Mouse (Mus musculus): ENCODE data around the gene Card10.

The Card10 gene

DNA sequence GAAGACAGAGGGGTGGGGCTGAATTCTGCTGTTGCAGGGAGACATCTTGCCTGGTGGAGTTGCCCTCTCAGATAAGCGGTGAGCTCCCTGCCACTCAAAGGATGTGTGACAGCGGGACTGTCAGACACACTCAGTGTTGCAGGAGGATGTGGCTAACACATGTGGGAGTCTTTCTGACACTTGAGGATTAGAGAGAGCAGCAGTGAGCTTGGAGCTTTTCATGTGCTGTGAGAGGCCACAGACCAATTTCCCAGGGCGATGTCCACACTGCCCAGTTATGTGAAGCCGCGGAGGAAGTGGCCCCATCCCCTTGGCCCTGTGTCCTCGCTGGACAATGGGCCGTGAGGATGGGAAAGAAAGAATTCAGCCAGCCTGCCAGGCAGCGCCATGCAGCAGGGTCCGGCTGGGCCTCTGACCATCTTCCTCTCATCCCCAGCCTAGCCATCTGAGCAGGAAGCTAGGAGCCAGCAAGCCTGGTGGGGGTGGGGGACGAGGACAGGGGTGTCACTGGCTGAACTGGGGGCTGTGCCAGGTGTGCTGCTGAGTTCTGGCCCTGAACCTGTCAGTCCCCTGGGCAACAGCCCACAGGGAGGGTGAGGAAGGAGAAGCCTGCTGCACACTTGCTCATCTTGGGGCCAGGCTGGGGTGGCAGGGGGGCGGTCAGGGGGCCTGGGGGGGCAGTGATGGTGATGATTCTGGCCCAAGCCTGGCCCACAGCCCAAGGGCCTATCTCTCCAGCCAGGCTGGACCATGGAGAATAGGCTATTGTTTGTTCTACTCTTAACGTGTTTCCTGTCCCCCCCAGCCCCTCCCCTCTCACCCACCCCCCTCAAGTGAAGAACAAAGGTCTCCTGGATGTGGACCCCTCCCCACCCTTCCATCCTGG, 32.6 kb upstream of the Card10 start:
- CTCF ChIA-PET: interaction anchor here (0.6 kb wide), 1 partner anchor 118 kb away, joined by 3 read pairs; no protein-coding TSS in a partner anchor

DNA sequence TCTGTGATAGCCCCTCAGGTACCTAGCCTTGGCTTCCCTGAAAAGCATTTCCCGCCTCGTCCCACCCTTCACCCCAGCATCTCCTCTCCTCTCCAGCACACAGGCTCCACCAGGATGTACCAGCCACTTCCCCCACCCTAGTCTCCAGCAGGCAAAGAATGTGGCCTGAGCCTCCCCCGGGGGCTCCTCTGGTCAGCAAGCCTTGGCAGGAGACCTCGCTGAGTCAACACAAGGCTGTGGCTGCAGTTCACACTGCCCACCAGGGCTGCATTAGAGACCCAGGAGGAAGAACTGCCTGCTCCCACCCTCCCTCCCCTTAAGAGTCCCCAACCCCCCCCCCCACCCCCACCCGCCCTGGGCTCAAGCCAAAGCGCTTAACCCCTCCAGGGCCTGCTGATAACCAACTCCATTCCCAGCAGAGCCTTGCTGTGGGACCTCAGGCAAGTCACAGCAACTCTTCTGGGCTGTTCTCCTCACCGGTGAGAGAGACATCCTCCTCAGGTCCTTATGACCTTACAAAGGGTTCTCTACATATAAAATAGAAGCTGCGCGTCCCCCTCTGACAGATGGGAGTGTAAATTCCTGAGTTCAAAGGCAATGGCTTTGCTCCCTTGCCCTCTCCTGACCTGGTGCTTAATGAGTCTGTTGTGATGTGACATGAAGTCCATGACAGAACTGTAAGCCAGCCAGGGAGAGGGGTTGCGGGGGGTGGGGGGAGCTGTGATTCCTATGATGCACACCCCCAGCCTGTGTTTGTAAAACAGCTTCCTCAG, 31.6 kb upstream of the Card10 start:
- CTCF ChIA-PET: no interaction called here

DNA sequence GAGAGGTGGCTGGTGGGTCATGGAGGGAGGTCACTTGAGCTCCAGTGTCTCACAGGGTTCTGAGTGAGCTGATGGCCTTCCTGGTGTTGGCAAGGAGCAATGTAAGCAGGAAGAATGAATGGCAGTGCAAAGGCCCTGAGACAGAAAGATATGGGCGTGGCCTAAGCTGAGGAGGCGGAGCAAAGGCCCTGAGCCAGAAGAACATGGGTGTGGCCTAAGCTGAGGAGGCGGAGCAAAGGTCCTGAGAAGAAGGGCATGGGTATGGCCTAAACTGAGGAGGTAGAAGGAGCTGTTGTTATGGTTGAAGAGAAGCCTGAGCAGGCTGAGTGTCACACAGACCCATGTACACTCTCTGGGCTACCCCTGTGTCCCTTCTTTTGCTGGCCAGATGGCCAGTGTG, 30.7 kb upstream of the Card10 start:
- CTCF ChIA-PET: no interaction called here

DNA sequence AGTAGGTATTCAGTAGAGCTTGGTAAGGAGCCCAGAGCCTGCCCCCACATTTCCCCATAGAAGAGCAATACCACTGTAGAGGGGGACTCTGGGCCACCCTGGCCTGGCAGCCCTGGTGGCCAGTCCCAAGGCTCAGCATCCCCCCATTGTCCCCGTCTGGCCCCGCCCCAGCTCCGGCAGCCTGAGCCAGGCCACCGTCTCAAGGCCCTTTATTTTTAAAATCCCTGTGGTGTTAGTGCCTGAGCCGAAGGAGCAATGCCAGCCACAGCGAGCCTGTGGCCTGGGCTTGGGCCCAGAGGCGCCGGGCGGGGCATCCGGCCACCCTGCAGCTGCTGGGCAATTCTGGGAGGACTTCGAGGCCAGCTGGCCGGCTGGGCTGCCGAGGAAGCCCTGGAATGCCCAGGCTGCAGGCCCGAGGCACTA, 29.9 kb upstream of the Card10 start:
- CTCF ChIA-PET: interaction anchor here (0.6 kb wide), 1 partner anchor 69 kb away, joined by 3 read pairs; no protein-coding TSS in a partner anchor

DNA sequence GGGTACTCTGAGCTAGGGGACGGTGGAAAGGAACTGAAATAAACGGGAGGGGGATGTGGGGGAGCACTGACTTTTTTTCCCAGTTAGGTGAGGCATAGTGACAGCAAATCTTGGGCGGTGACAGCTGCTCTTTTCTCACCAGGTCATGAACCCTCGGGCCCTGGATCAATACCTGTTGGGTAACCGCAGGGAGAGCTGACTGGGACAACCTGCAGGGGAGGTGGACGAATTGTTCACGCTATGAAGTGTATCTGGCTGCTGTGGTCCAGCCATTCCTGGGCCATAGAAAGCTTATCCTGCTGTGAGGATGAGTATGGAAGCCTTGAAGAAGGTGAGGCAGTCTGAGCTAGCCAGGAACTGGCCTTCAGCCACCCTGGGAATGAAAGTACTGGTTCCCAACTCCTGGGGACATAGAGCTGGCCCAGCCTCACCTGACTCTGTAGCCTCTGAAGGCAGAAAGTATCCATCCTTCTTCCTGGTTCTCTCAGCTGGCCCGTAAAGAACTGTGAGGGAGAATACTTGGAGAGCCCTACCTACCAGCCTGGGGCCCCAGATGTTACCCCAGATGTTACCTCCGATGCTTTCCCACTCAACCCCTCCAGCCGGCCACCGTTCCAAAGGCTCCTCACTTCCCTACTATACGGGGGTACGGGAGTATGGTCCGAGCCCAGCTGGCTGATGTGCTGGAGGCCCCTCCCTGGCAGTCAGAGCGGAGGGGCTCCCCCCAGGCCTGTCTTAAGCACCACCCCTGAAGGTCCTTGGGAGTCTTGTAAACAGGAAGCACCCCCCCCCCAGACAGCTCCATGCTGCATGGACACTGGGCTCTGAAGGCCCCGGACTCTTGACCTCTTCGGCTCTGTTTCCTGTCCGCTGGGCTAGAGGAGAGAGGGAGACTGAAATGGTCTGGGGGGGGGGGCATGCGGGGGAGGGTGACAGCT, 29.1 kb upstream of the Card10 start:
- CTCF ChIA-PET: interaction anchor here (0.6 kb wide), 1 partner anchor 70 kb away, joined by 3 read pairs; no protein-coding TSS in a partner anchor

DNA sequence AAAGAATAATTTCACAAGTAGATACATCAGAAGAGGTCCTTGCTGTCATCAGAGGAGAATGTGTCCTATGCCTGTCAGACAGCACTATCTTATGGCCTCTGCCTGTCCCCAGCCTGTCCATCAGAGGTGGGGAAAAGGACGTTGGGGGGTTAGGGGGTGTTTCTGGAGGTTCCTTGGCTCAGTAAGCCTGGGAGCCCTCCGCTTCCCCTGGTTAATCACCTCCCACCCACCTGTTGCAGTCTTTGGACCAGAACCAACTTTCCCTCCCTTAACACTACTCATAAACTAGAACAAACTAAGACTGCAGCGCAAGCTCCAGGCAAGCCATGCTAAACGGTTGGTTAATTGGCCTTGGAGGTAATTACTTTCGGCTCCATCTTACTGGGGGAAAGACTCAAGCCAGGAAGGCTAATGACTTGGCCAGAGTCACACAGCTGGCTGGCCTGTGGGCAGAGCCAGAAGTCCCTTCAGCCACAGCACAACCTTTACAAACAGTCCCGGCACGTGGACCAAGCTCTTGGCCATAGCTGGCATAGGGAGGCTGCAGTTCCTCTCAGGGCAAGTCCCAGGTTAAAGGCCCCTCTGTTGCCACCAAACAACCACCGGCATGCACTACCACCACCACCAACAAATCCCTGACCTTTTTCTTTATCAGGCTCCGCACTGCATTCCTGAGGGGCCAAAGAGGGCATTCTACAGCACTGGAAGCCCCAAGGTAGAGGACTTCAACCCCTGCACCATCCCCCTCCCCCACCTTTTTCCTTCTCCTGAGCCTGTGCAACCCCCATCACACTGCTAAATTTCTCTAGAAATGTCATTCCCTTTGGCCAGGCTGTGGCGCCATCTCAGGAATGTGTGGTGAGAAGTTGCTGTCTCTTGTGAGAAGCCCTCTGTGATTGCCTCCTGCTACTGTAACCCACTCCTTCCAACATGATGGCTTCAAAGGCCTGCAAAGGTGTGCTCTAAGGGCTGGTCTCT, 28.2 kb upstream of the Card10 start:
- CTCF ChIA-PET: no interaction called here

DNA sequence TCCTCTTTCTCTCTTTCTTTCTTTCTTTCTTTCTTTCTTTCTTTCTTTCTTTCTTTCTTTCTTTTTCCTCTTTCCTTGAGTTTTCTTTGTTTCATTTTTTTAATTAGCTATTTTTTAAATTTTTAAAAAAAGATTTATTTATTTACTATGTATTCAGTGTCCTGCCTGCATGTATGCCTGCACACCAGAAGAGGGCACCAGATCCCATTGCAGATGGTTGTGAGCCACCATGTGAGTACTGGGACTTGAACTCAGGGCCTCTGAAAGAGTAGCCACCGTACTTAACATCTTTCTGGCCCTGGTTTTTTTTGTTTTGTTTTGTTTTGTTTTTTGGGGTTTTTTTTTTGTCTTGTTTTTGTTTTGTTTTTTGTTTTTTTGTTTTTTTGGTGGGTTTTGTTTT, 26.8 kb upstream of the Card10 start:
- CTCF ChIA-PET: interaction anchor here (0.5 to 0.7 kb wide), 3 partner anchors 54 to 284 kb away, joined by 4 to 5 read pairs (median 5); no protein-coding TSS in a partner anchor

DNA sequence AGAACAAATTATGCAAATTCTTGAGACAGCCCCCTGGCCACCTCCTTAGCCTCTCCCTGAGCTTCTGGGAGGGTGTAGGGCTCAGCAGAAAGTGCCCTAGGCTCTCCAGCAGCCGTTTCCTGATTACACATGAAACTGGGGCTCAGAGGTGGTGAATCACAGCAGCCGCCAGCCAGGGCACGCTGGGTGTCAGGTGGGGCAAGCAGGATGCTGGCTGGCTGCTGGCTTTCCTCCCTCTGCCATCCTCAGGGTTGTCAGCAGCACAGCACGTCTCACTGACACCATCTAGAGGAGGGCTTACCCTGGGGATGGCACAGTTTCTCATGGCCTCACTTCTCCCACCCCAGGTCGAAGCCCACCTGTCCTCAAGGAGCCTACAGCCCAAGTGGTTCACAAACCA, 25.5 kb upstream of the Card10 start:
- CTCF ChIA-PET: no interaction called here

DNA sequence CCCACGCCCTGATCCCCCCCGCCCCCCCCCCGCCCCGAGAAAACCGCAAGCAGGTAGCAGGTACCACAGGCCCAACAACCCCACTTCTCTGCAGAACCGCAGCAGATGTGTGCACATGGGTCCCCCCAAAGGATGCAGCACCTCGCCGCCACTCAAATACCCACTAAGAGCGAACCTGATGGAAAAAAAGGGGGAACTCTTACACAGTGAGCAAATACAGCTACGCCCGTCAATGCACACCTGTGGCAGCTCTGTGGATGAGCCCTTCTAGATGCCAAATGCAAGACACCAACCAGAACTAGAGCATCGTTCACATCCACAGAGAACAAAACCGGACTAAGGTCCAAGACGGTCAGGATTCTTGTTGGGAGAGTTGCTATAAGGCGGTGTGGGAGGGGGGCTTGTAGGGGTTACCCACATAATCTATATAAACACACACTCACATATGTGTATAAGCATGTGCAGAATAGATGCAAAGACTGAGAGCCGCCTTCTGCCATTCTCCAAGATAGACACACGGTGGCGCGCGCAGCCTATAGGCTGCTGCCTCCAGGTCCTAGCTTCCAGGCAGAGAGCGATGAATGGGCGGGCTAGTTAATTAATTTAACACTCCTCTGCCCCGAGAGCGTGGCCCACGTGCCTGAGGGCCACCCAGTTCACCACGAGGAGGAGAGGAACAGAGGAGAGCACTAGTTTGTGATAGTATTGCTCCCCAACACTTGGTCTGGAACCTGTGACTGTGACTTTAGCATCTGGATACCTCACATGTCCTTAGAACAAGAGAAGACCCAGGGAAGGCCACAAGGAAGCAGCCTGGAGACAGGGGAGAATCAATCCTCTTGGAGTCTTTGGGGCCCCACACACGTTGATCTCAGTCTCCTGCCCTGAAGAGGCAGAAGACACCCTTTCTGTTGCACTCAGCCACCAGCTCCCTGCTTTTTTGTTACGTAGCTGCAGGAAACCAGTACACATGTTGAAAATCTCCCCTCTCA, 23.7 kb upstream of the Card10 start:
- CTCF ChIA-PET: interaction anchor here (1.7 kb wide), 1 partner anchor 24 kb away, joined by 7 read pairs; no protein-coding TSS in a partner anchor

DNA sequence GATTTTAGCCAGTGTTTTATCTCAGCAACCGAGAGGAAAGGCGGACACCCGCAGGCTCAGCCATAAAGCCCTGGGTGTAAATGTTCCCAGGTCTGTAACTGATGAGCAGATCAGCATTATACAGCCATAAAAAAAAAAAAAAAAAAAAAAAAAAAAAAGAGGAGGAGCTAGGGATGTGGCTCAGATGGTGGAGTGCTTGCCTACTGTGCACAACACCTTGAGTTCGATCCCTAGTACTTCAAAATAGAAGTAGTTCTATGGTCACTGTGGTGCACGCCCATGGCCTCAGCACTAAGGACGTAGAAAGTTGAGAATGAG, 13.2 kb upstream of the Card10 start:
- CTCF ChIA-PET: no interaction called here

DNA sequence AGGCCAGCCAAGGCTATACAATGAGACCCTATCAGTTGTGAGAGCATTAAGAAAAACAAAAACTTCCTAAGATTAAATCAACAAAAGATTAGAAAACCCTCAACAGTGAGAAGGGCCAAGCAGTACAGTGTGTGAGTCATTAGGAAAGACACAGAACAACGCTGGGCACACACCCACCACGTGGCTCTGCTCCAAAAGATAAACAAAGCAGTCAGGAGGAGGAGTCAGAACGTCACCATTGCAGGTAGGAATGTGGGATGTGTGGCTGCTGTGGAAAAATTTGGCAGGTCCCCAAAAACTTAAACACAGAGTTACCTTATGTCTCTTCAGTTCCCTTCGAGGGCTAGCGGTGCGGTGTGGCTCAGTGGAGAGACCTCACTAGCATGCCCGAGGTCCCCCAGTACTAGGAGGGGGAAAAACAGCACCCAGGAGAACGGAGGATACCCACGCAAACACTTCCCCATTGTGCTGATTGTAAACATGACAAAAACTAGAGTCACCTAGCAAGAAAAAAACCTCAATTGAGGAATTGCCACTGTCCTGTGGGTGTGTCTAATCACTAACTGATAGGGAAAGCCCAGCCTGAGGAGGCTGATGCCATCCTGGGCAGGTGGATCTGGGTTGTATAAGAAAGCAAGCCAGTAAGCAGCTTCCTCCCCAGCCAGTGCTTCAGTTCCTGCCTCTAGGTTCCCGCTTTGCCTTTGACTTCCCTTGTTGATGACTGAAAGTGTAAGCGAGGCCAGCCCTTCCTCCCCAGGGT, 12.7 kb upstream of the Card10 start:
- CTCF ChIA-PET: no interaction called here

DNA sequence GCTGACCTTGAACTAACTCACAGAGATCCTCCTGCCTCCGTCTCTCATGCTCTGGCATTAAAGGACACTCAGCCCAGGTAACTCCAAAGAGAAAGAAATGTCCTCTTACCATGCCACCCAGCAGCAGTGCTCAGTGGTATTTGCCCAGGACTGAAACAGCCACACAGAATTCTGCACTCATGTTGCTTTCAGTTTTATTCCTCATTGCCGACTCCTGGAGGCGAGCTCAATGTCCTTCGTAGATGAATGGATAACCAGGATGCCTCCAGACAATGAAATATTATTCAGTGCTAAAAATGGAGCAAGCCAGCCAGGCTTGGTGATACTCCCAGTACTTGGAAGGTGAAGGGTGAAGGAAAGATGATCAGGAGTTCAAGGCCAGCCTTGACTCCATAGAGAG, 10.8 kb upstream of the Card10 start:
- CTCF ChIA-PET: no interaction called here

DNA sequence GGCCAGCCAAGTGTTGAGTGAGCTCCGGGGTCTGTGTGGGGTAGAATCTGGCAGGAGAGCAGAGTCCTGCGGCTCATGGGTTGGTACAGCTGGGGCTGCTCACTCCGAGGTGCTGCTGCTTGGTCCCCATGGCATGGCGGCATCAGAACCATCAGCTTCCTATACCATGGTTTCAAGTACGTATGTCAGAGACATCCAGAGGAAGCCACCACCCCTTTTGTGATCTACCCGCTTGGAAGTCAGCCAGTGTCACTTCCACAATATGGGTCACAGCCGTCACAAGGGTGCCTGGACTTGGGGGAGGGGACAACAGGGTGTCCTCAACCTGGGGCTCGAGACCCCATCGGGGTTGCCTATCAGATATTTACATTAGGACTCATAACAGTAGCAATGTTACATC, 7.3 kb upstream of the Card10 start:
- CTCF ChIA-PET: no interaction called here

DNA sequence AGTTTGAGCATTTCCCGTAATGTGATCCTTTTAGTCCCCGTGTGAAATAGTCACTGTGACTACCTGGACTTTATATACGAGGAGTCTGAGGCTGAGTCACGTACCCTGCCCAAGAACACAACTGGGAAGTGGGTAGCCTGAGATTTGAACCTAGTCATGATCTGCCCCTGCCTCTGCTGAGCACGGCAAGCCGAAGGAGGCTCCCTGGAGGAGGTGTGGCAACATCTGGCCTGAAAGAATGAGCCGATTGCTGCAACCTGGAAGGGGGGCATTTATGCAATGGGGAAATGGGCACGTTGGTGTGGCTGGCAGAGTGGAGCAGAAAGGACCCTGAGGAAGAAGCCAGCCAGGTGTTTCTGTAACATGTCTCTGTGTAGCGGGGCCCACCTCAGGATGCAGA, 6.9 kb upstream of the Card10 start:
- CTCF ChIA-PET: no interaction called here

DNA sequence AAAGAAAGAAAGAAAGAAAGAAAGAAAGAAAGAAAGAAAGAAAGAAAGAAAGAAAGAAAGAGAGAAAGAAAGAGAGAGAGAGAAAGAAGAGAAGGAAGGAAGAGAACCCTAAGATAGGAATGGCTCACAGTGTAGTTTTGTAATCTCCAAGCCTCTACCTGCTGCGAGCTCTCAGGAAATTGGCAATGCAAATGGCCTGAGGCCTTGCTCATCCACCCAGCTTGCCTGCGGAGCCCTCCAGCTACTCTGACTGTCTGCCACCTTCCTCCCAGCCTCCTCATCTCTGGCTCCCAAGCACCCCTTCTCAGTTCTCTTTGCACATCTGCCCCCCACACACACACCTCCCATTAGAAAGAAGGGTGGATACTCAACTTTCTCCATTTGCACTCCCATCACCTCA, 6.1 kb upstream of the Card10 start:
- CTCF ChIA-PET: interaction anchor here (0.6 kb wide), 1 partner anchor 209 kb away, joined by 5 read pairs; no protein-coding TSS in a partner anchor

DNA sequence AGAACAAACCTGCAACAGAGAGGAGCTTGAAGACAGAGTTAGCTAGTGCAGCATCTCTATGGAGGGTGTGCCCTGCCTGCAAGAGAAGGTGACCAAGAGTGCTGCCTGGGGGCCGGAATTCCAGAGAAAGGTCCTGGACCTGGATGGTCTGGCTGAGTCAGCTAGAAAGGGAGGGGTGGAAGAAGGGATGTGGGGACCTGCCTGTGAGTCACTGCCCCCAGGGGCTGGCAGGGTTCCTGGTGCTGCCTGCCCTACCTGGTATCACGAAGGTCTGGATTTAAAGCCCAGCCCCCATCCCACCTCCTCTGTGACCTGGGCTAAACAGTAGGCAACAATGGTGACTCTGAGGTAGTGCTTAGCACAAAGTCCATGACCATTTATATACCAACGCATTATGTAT, 4.3 kb upstream of the Card10 start:
- CTCF ChIA-PET: interaction anchor here (0.9 kb wide), 1 partner anchor 41 kb away, joined by 3 read pairs; no protein-coding TSS in a partner anchor

DNA sequence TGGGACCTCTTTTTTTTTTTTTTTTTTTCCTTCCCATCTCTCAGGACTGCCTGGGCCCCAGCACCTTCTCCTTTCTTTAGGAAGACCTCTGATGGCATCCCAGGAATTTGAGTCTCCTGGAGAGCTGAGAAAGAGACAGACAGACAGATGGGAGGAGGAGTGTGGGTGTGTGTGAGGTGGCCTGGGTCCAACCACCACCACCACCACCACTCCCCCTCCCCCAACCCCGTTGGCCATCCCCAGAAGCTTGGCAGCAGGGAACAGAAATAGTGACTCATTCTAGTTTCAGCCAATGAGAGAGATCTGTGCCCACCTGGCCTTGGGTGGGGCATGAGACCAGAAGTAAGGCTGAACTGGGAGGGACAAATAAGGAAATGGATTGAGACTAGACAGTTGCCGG, 3.8 kb upstream of the Card10 start:
- CTCF ChIA-PET: interaction anchor here (0.9 kb wide), 1 partner anchor 41 kb away, joined by 3 read pairs; no protein-coding TSS in a partner anchor

DNA sequence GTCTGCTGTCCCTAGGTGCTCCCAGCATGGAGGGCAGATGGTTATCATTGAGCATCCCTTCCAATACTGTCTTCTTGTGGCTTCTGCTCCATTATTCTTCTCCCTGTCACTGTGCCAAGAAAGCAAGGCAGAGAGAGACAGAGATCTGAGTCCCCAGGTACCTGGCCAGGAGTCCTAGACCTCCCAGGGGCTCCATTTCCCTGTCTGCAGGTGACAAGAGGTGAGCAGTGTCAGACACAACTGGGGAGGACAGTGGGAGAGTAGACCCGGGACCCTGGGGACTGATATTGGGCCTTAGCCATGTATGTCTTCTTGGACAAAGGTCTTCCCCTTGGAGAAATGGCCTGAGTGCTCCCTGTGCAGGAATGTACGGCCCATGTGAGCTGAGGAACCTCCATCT, 2.5 kb upstream of the Card10 start:
- CTCF ChIA-PET: no interaction called here
